Mouse (Mus musculus): ENCODE data around the gene Cdh12.

DNA sequence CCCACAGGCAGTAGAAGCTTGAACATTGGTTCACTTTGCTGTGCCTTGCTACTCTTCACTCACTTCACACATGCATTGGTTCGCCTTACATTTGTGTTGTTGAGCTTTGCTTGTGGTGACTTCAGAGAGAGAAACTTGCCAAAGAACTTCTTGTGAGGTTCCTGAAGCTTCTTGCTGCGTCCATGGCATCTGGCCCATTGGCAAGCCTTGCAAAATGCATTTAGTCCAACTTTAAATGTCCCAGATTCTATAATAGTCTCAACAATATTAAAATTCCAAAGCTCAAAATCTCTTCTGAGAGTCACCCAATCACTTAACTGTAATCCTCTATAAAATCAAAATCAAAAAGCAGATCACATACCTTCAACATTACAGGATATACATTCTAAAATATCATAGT is 211.2 kb downstream of the Cdh12 start:
- no peak for TF ChIP-seq GATA1 (IDR thresholded peaks at IDR 0.05; ENCODE audit: borderline replicate concordance, low read length)
- no peak for TF ChIP-seq FLI1 (IDR thresholded peaks at IDR 0.05; ENCODE audit: low read length)
